Mouse (Mus musculus) myocyte (in vitro differentiated cells): ENCODE results near the gene Cdh6. TPM values are rescaled to one million over a fixed set of nuclear protein-coding genes. Genes with fewer than 3 reads are reported as not detected.

Experiments used
- H3K27me3 ChIP-seq: one replicate; pipeline ENCODE4 v1.6.1; 2011; ENCODE audit not compliant: control insufficient read depth, insufficient read depth, insufficient read length
- H3K36me3 ChIP-seq: one replicate; pipeline ENCODE4 v1.6.1; 2011; ENCODE audit not compliant: control insufficient read depth, insufficient read depth
- H3K4me2 ChIP-seq: one replicate; pipeline ENCODE4 v1.6.1; 2011; ENCODE audit warnings: low read depth, control low read depth
- H3K4me3 ChIP-seq: one replicate; pipeline ENCODE4 v1.5.1; 2011; ENCODE audit warnings: mild to moderate bottlenecking, control low read depth, moderate library complexity
- H3K79me2 ChIP-seq: one replicate; pipeline ENCODE4 v1.6.1; 2011; ENCODE audit not compliant: control insufficient read depth, insufficient read depth
- H3ac ChIP-seq: one replicate; pipeline ENCODE4 v1.6.1; 2011; ENCODE audit not compliant: control insufficient read depth, insufficient read length
- CEBPB ChIP-seq: IDR thresholded peaks from 2 replicates; pipeline ENCODE4 v1.6.1; 2011; ENCODE audit warnings: mild to moderate bottlenecking, moderate library complexity; ENCODE audit not compliant: poor library complexity, insufficient read depth, severe bottlenecking
- E2F4 ChIP-seq: IDR thresholded peaks from one replicate; pipeline ENCODE4 v1.6.1; 2011; ENCODE audit warnings: mild to moderate bottlenecking, control low read depth, moderate library complexity; ENCODE audit not compliant: insufficient read depth
- MAX ChIP-seq: IDR thresholded peaks from one replicate; pipeline ENCODE4 v1.6.1; 2011; ENCODE audit warnings: low read depth, mild to moderate bottlenecking, control low read depth
- MYOD1 ChIP-seq, 3 experiments: IDR thresholded peaks; one replicate each; pipeline ENCODE4 v1.6.1; 2011; ENCODE audit warnings: control low read depth in 2 of 3, low read depth in 2 of 3, mild to moderate bottlenecking in 2 of 3, moderate library complexity in 1 of 3; ENCODE audit not compliant: insufficient read length in 2 of 3, control insufficient read depth in 1 of 3
- MYOG ChIP-seq, 3 experiments: IDR thresholded peaks; one replicate each; pipeline ENCODE4 v1.6.1; 2011; ENCODE audit warnings: control low read depth in 2 of 3, low read depth in 2 of 3, mild to moderate bottlenecking in 2 of 3; ENCODE audit not compliant: insufficient read length in 2 of 3, control insufficient read depth in 1 of 3, insufficient read depth in 1 of 3
- POLR2A ChIP-seq: IDR thresholded peaks from one replicate; pipeline ENCODE4 v1.6.1; 2011; ENCODE audit warnings: low read depth, mild to moderate bottlenecking, control low read depth, moderate library complexity; ENCODE audit not compliant: insufficient read length
- POLR2AphosphoS2 ChIP-seq: IDR thresholded peaks from one replicate; pipeline ENCODE4 v1.6.1; 2011; ENCODE audit warnings: low read depth, control low read depth; ENCODE audit not compliant: insufficient read length
- REST ChIP-seq: IDR thresholded peaks from one replicate; pipeline ENCODE4 v1.6.1; 2011; ENCODE audit warnings: mild to moderate bottlenecking, control low read depth, moderate library complexity; ENCODE audit not compliant: insufficient read depth, insufficient read length
- SRF ChIP-seq: IDR thresholded peaks from one replicate; pipeline ENCODE4 v1.6.1; 2011; ENCODE audit warnings: low read depth; ENCODE audit not compliant: control insufficient read depth, insufficient read length
- TCF12 ChIP-seq: IDR thresholded peaks from one replicate; pipeline ENCODE4 v1.6.1; 2011; ENCODE audit warnings: mild to moderate bottlenecking, control low read depth; ENCODE audit not compliant: poor library complexity, insufficient read depth, severe bottlenecking
- TCF3 ChIP-seq: IDR thresholded peaks from one replicate; pipeline ENCODE4 v1.6.1; 2011; ENCODE audit warnings: low read depth, control low read depth; ENCODE audit not compliant: insufficient read length
- USF1 ChIP-seq: IDR thresholded peaks from one replicate; pipeline ENCODE4 v1.6.1; 2011; ENCODE audit warnings: low read depth, mild to moderate bottlenecking, control low read depth, moderate library complexity
- polyA plus RNA-seq: library from polyadenylated mRNA; unstranded; fragments of >200 nt; fragmentation: generic; extraction: Trizol; gene quantifications from one replicate; pipeline ENCODE4 v1.2.1, GENCODE M21; 2012; ENCODE audit warnings: missing spikeins

Cdh6 gene
- polyA plus RNA-seq, 1 experiment = 0.02 TPM

DNA sequence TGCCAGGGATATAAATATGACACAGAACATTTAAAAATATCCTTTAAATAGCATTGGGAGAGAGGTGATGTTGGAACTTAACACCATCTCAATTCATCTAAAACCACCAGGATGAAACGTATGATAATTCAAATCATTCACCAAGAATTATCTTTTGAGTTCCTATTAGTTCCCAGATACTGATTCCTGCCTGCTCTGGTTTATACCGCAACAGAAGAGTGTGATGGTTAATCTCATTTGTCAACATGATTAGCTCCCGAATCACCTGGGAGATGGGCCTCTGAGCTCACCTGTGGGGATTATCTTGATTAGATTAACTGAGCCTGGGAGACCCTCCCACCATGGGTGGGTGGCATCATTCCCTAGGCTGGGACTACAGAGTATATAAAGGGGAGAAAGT is 41.0 kb downstream of the Cdh6 start:
- H3K36me3 ChIP-seq = no peaks in the 10 kb centered on the region
- TF ChIP-seq POLR2A (no peak), REST (no peak), SRF (no peak), MYOD1 (IDR thresholded peaks at IDR 0.05; ENCODE audit: control insufficient read depth in 1 of 3, insufficient read length in 2 of 3, low read depth in 2 of 3) (no peak), MAX (no peak), TCF12 (no peak), CEBPB (no peak), USF1 (no peak), E2F4 (no peak), POLR2AphosphoS2 (no peak), MYOG (IDR thresholded peaks at IDR 0.05; ENCODE audit: control insufficient read depth in 1 of 3, insufficient read depth in 1 of 3, insufficient read length in 2 of 3, low read depth in 2 of 3) (no peak), TCF3 (no peak)
- no peak overlapping the region for H3K4me3 ChIP-seq
- H3ac ChIP-seq = no peak overlapping the region
- H3K4me2 ChIP-seq = no peak overlapping the region
- H3K79me2 ChIP-seq = no peaks in the 10 kb centered on the region
- H3K27me3 ChIP-seq = no peaks in the 10 kb centered on the region

DNA sequence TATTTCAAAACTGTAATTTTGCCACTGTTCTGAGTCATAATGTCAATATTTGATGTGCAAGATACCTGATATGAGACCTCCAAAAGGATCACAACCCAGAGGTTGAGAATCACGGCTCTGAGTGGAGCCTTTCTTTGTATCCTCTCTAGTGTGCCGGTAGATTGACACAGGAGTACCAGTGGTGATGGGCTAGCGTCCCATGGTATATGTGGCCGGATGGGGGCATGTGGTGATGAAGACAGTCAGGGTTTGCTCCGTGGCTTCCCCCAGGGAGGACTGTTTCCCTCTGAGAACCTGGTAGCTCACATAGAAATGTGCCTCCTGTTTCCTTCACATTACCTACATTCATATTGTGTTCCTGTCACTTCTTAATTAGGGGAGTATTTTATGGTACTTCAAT is 43.2 kb downstream of the Cdh6 start:
- Histone ChIP-seq H3ac (no peak overlapping the region), H3K79me2 (no peaks in the 10 kb centered on the region), H3K36me3 (no peaks in the 10 kb centered on the region), H3K4me2 (no peak overlapping the region), H3K27me3 (no peaks in the 10 kb centered on the region), H3K4me3 (no peak overlapping the region)
- TF ChIP-seq SRF (no peak), TCF12 (no peak), POLR2A (no peak), CEBPB (no peak), TCF3 (no peak)

DNA sequence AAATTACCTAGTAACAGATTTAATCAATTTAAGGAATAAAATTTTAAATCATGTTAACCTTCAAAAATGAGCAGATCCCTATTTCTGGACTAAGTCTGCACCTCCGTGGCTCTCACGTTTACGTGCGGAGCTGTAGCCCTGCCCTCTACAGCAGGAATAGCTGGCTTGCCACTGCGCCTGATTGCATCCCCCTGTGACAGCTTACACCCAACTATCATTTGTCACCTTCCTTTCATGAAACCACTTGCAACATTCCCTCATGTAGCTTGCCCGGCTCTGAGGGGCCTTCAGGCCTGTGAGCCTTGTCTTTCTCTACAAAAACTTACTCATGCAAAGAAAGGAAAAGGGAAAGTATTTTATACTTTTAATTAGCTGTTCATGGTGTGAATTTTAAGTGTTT is 73.1 kb downstream of the Cdh6 start:
- no peak overlapping the region for H3ac ChIP-seq
- no peaks in the 10 kb centered on the region for H3K36me3 ChIP-seq
- no peak for TF ChIP-seq CEBPB
- no peak for TF ChIP-seq SRF
- TF ChIP-seq POLR2AphosphoS2 = no peak
- TF ChIP-seq MYOG (IDR thresholded peaks at IDR 0.05; ENCODE audit: control insufficient read depth in 1 of 3, insufficient read depth in 1 of 3, insufficient read length in 2 of 3, low read depth in 2 of 3) = no peak
- no peak for TF ChIP-seq REST
- H3K27me3 ChIP-seq = no peaks in the 10 kb centered on the region
- no peaks in the 10 kb centered on the region for H3K79me2 ChIP-seq
- H3K4me3 ChIP-seq = no peak overlapping the region
- H3K4me2 ChIP-seq = no peak overlapping the region

DNA sequence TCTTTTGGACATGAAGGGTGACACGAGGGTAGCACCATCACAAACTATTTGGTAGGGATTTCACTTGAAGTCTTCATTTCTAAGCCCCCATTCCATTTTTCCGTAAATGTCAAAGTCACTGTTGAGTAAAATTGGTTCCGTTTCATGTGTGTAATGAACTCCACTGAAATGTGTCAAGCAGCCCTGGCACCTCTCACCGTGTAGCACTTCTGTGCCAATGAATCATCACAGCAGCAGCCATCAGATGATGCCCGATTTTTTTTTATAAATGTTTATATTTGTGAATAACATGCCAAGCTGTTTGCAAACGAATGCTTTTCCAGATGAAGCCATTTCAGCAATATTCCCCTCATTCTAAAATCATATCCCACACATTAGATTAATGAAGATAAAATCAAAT is 75.6 kb downstream of the Cdh6 start:
- Histone ChIP-seq H3ac (no peak overlapping the region), H3K4me3 (no peak overlapping the region), H3K4me2 (no peak overlapping the region), H3K36me3 (no peaks in the 10 kb centered on the region), H3K27me3 (no peaks in the 10 kb centered on the region), H3K79me2 (no peaks in the 10 kb centered on the region)
- TF ChIP-seq POLR2A (no peak), USF1 (no peak)

DNA sequence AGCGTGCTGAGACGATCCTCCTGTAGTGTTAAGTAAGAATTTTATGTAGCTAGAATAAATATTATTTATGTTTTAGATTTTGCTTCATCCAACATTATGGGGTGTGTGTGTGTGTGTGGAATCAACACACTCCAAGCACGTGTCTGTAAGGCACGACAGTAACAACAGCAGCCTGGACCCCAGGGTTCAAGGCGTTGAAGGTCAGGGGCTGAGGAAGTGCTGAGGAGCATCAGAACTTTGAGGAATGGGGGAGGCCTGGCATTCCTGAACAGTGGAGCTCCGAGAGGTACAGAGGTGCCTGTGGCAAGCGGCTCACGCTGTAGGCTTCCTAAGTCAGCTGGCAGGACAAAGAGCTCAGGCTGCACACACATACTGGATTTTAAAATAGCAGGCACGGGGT is 78.1 kb downstream of the Cdh6 start:
- Histone ChIP-seq H3ac (no peak overlapping the region), H3K79me2 (no peaks in the 10 kb centered on the region), H3K36me3 (no peaks in the 10 kb centered on the region), H3K27me3 (no peaks in the 10 kb centered on the region), H3K4me2 (no peak overlapping the region), H3K4me3 (no peak overlapping the region)
- TF ChIP-seq SRF (no peak), MYOG (IDR thresholded peaks at IDR 0.05; ENCODE audit: control insufficient read depth in 1 of 3, insufficient read depth in 1 of 3, insufficient read length in 2 of 3, low read depth in 2 of 3) (no peak), MAX (no peak), TCF3 (no peak), POLR2A (no peak), USF1 (no peak)

DNA sequence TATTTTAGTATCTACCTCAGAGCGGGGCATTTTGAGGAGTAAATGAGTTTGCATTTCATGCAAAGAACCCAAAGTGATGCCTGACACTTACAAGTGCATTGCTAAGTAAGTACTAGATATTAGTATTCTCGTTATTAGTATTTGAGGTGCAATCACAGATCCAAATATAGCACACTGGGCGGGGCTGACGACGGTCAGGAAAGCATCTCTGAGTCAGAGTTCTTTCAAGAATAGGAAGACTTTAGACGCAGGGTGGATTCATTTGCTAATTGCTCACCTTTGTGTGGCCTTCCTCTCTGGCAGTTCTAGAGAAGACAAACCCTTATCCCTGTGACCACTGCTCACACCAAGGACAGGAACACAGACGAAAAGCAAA is 78.6 kb downstream of the Cdh6 start:
- Histone ChIP-seq H3K79me2 (no peaks in the 10 kb centered on the region), H3K4me3 (no peak overlapping the region), H3K27me3 (no peaks in the 10 kb centered on the region), H3K4me2 (no peak overlapping the region), H3K36me3 (no peaks in the 10 kb centered on the region), H3ac (no peak overlapping the region)
- TF ChIP-seq REST = no peak
- no peak for TF ChIP-seq TCF12
- TF ChIP-seq POLR2AphosphoS2 = no peak
- TF ChIP-seq TCF3 = no peak
- no peak for TF ChIP-seq E2F4
